Mouse (Mus musculus) midbrain, postnatal 0 days (tissue): ENCODE results near the gene Il17c. TPM values are rescaled to one million over a fixed set of nuclear protein-coding genes. Genes with fewer than 3 reads are reported as not detected.

Experiments used
- ATAC-seq: fragments of 200-750 bp; cut with Nextera tagmentation; 2 replicates; pipeline ENCODE4 v1.8.0; 2017; ENCODE audit warnings: moderate number of reproducible peaks, mild to moderate bottlenecking, moderate TSS enrichment, moderate library complexity; ENCODE audit not compliant: low FRiP score
- DNase-seq: peaks from one replicate; pipeline ENCODE4 v3.0.0-alpha.2; 2015; ENCODE audit warnings: low spot score
- H3K27ac ChIP-seq: fragments of 300-500 bp; sonication (generic); 2 replicates; pipeline ENCODE4 v1.5.1; 2014; ENCODE audit warnings: low read depth, mild to moderate bottlenecking, low read length, mixed read lengths
- H3K27me3 ChIP-seq: fragments of 300-500 bp; sonication (generic); 2 replicates; pipeline ENCODE4 v1.6.1; 2014; ENCODE audit warnings: low read length, control low read depth, mixed read lengths; ENCODE audit not compliant: insufficient read depth
- H3K36me3 ChIP-seq: fragments of 300-500 bp; sonication (generic); 2 replicates; pipeline ENCODE4 v1.6.1; 2014; ENCODE audit warnings: low read length, control low read depth, mixed read lengths; ENCODE audit not compliant: insufficient read depth
- H3K4me1 ChIP-seq: fragments of 300-500 bp; sonication (generic); 2 replicates; pipeline ENCODE4 v1.6.1; 2014; ENCODE audit warnings: mild to moderate bottlenecking, control low read depth, antibody characterized with exemption, low read length, mixed read lengths; ENCODE audit not compliant: insufficient read depth
- H3K4me2 ChIP-seq: fragments of 300-500 bp; sonication (generic); 2 replicates; pipeline ENCODE4 v1.6.1; 2014; ENCODE audit warnings: low read depth, mild to moderate bottlenecking, low read length, mixed read lengths; ENCODE audit not compliant: poor library complexity, severe bottlenecking
- H3K4me3 ChIP-seq: fragments of 300-500 bp; sonication (generic); 2 replicates; pipeline ENCODE4 v1.5.1; 2014; ENCODE audit warnings: low read depth, mild to moderate bottlenecking, low read length, moderate library complexity
- H3K9ac ChIP-seq: fragments of 300-500 bp; sonication (generic); replicated peaks from 2 replicates; pipeline ENCODE4 v1.6.1; 2014; ENCODE audit warnings: mild to moderate bottlenecking, low read length, moderate library complexity, mixed read lengths; ENCODE audit not compliant: poor library complexity, severe bottlenecking
- H3K9me3 ChIP-seq: fragments of 300-500 bp; sonication (generic); 2 replicates; pipeline ENCODE4 v1.6.1; 2016; ENCODE audit warnings: low read length, control low read depth
- CTCF ChIP-seq: IDR thresholded peaks from 2 replicates; pipeline ENCODE4 v1.5.1; 2016; ENCODE audit warnings: antibody characterized with exemption, mild to moderate bottlenecking
- WGBS: fragments of 180-500 bp; shearing (Covaris S2); extraction: QIAGEN DNeasy Blood & Tissue Kit; methylation state at CpG from one replicate; pipeline ENCODE4 v1.1.7; 2014; 5-methylcytosine and 5-hydroxymethylcytosine counted together
- polyA plus RNA-seq: library from polyadenylated mRNA; unstranded; fragments of >200 nt; fragmentation: Nextera tagmentation; extraction: Ambion mirVana; gene quantifications from 2 replicates; pipeline ENCODE4 v1.2.1, GENCODE M21; 2015
- total RNA-seq: library from RNA; depleted of rRNA; stranded (reverse); fragments of >200 nt; gene quantifications from 2 replicates; pipeline ENCODE4 v1.2.3, GENCODE M21; 2014

The Il17c gene
- total and polyA plus RNA-seq, 2 experiments from 2014 or later = 0.37 TPM; not detected in 1

DNA sequence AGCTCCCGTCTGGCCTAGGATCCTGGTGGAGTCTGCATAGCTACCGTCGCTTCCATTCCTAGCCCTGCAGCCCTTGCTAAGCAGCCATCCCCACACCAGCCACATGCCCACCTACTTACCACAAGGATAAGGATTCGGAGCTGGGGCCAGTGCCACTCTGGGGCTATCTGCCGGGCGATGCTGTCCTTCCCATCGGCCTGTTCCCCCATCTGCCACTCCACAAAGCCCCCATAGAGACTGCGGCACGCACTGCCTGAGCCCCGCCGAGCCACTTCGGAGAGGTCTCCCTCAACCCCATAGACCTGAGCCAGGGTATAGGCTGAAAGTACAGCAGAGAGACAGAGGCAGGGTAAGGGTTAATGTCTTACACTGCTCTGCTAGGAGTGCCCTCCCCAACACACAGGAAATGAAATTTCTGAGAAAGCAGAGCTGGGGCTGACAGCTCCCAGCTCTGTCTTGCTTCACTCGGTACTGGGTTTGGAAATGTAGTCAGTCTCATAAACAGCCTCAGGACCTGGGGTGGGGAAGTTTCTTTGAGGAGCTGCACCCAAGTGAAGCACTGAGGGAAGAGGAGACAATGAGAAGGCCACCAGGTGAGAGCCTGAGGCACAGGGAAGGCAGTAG lies 16.0 kb downstream of the Il17c start:
- 95% methylated on average over 13 of the region's 13 CpGs for WGBS
- peaks cover 48% of the 10 kb centered on the region for H3K36me3 ChIP-seq

DNA sequence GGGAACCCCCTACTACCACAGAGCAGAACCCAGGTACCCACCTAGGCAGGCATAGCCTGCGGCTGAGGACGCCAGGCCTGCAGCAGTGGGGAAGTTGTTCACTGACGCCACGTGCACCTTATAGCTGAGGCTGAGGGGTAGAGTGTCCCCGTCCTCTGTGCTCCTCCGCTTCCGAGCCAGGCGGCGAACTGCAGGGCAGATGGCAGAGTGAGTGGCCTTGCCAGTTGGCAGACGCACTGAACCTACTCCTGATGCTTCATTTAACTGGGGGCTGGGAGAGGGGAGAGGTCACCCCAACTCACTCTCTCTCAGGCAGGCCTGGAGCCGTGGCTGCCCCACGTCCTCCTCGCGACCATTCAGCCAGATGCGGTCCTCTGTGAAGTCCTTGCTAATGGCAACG lies 17.5 kb downstream of the Il17c start:
- TF ChIP-seq CTCF = no peak
- ATAC-seq (no peak), DNase-seq (peak; percentile 15)
- no peak overlapping the region for H3K4me3 ChIP-seq
- H3K27me3 ChIP-seq = no peaks in the 10 kb centered on the region
- H3K4me2 ChIP-seq = no peak overlapping the region
- peaks cover 5% of the 10 kb centered on the region; the same call in 1 of the 2 replicates for H3K4me1 ChIP-seq
- no peaks in the 10 kb centered on the region for H3K9me3 ChIP-seq
- H3K36me3 ChIP-seq = peaks cover 37% of the 10 kb centered on the region
- H3K9ac ChIP-seq = no peak overlapping the region
- 95% methylated on average over 16 of the region's 16 CpGs for WGBS
- no peak overlapping the region for H3K27ac ChIP-seq

More for the DNA sequence above, 16.0 kb downstream of the Il17c start:
- no peak for TF ChIP-seq CTCF
- Histone ChIP-seq H3K9me3 (no peaks in the 10 kb centered on the region), H3K4me1 (peaks cover 5% of the 10 kb centered on the region; the same call in 1 of the 2 replicates), H3K27me3 (no peaks in the 10 kb centered on the region), H3K9ac (no peak overlapping the region), H3K27ac (no peak overlapping the region), H3K4me2 (no peak overlapping the region), H3K4me3 (no peak overlapping the region)
- no peak for DNase-seq
- ATAC-seq = no peak

DNA sequence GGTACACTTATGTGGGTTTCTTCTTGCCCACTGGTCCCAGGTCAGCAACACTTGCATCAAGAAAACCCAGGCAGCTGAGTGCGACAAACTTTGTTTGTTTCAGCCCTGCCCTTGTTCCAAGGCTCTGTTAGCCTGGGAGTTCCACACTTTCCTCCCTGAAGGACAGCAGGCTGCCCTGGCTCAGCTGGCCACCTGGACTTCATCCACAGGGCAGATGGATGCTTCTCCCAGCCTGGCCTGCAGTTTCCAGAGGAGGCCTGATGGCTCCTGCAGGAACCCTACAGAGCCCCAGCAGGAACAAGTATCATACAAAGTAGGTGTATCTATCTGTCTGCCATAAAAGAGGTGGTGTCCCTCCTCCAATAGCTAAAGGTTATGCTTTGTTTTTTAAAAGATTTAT lies 19.5 kb downstream of the Il17c start:
- WGBS = 100% methylated on average over 1 of the region's 1 CpGs
- DNase-seq = no peak
- Histone ChIP-seq H3K27ac (no peak overlapping the region), H3K4me3 (no peak overlapping the region), H3K9ac (no peak overlapping the region), H3K36me3 (peaks cover 28% of the 10 kb centered on the region), H3K4me2 (no peak overlapping the region), H3K4me1 (peaks cover 13% of the 10 kb centered on the region; the same call in 1 of the 2 replicates), H3K9me3 (no peaks in the 10 kb centered on the region), H3K27me3 (no peaks in the 10 kb centered on the region)
- no peak for TF ChIP-seq CTCF
- ATAC-seq = no peak

DNA sequence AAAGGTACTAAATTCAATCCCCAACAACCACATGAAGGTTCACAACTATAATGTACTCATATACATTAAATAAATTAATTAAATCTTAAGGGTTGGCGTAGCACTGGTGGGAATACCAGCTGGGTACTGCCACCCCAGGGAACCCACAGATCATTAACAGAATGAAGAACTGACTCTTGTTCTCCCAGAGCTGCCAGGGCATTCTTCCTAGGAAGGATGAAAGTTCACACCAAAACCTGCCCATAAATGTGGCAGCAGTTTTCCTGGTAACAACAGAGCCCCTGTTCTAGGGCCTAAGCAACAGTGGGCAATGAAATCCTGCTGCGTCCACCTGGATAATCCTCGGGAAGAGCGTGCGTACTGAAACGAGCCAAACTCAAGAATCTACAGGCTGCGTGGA lies 20.5 kb downstream of the Il17c start:
- H3K4me1 ChIP-seq = peaks cover 13% of the 10 kb centered on the region; the same call in 1 of the 2 replicates
- H3K9ac ChIP-seq = peak overlapping the region; percentile 73
- 16% methylated on average over 7 of the region's 7 CpGs for WGBS
- peak overlapping the region; percentile 74 for H3K4me3 ChIP-seq
- TF ChIP-seq CTCF = no peak
- H3K27me3 ChIP-seq = no peaks in the 10 kb centered on the region
- peaks cover 18% of the 10 kb centered on the region for H3K36me3 ChIP-seq
- H3K9me3 ChIP-seq = no peaks in the 10 kb centered on the region
- H3K4me2 ChIP-seq = peak overlapping the region; percentile 96
- H3K27ac ChIP-seq = peak overlapping the region; percentile 78
- DNase-seq (no peak), ATAC-seq (no peak)

DNA sequence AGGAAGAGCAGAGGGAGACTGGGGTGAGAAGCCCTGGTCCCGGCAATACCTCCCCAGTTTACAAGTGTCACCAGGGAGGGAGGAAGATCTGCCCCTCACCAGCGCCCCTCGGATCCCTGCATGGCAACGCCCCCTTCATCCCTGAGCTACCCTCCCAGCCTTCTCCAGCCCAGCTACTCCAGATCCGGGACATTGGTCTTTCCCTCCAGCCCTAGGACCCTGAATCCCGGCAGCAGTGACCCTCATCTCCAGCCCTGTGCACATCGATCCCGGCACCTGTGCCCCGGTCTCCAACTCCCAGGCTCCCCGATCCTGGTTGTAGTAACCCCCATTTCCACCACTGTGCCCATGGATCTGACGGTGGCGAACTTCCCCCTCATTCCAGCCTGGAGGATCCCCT lies 21.0 kb downstream of the Il17c start:
- under 1% methylated on average over 12 of the region's 12 CpGs for WGBS
- DNase-seq (no peak), ATAC-seq (peak; percentile 4; the same call in 1 of the 2 replicates)
- H3K36me3 ChIP-seq = peaks cover 14% of the 10 kb centered on the region
- peak overlapping the region; percentile 96 for H3K4me2 ChIP-seq
- H3K9ac ChIP-seq = peak overlapping the region; percentile 73
- H3K4me1 ChIP-seq = peaks cover 13% of the 10 kb centered on the region; the same call in 1 of the 2 replicates
- H3K27me3 ChIP-seq = no peaks in the 10 kb centered on the region
- TF ChIP-seq CTCF = no peak
- H3K9me3 ChIP-seq = no peaks in the 10 kb centered on the region
- peak overlapping the region; percentile 78 for H3K27ac ChIP-seq
- peak overlapping the region; percentile 74 for H3K4me3 ChIP-seq

DNA sequence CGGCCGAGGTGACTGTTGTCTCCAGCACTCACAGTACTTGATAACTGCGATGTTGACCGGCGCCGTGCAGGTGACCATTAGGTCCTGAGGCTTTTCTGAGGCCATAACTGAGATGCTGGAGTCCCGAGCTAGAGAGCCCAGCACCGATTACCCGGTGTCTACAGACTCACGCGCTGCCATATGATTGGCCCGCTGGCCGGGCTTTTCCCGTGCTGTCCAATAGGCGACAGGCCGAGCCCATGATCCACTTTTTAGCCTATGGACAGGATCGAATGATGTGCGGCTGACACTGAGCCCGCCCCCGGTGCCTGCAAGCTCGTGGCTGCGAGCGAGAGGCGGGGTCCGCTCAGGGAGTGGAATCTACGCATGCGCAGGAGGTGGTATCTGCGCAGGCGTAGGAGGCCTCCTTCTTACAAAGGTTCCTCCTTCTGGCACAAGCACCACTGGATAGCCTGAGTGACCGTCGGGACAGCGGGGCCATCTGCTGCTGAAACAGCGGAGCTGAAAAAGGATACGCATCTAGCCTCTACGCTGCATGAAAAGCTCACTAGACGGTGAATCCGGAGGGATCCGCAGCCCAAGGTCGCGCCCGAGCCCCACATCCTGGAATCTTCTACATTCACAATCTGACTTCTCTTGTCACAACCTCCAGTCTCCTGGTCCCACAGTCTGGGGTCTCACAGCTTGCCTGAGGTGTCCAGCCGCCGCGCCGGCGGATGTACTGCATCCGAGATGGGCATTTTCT lies 21.6 kb downstream of the Il17c start, which contains the start of gene Mvd:
Mvd (minus strand) TSS at position 161 of the 745 bp plus-strand sequence.
- peaks cover 13% of the 10 kb centered on the region; the same call in 1 of the 2 replicates for H3K4me1 ChIP-seq
- H3K9ac ChIP-seq = peak within 1 kb of the TSS; percentile 73
- no peaks in the 10 kb centered on the region for H3K27me3 ChIP-seq
- peak; percentile 98 for ATAC-seq
- H3K4me3 ChIP-seq = peak within 1 kb of the TSS; percentile 74
- H3K4me2 ChIP-seq = peak within 1 kb of the TSS; percentile 96
- H3K27ac ChIP-seq = peak within 1 kb of the TSS; percentile 86
- H3K9me3 ChIP-seq = no peaks in the 10 kb centered on the region
- WGBS = under 1% methylated on average over 47 of the region's 47 CpGs
- DNase-seq = peak; percentile 100
- H3K36me3 ChIP-seq = peaks cover 10% of the 10 kb centered on the region; the same call in 1 of the 2 replicates
- TF ChIP-seq CTCF = peak; percentile 50
